11 mouse cellular contexts compared by ENCODE assay signal in the genomic region with DNA sequence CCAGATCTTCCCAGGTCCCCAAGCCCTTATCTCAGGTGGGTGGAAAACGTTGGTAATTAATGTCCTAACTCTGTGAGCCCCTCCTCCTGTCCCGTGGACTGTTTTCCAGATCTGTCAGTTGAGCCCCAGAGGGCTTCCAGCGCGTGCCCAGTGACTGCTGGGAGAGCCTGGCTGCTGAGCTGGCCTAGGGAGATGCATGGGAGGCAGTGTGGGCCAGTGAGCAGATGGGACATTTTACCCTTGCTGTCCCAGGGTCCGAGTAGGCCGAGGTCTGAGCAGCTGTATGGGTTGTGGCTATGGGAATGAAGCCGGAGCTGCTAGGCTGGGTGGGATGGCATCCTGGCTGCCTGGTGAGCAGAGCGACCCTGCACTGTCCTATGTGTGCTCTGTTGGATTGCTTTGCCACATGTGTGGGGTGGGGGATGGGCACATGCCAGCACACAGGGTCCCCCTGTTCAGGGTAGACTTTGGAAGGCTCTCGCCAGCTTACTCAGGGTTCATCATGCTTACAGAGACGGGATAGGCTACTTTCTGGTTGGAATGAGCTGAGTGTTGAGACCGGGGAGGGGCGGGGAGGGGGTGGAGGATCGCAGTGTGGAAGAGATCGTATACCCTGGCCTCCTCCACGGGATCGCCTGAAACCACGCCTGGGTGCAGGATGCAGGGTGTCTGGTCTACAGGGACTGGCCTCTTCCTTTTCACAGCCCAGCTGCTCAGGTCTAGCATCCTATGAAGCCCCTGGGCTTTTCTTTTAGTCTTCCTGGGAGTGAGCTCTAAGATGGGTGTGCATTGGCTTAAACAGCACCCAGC.
DNase-seq lines count a peak whose midpoint lies in the region; ATAC-seq and TF ChIP-seq lines count a peak whose summit lies in the region.
"Had no signal": no experiment of that assay in that cellular context is flagged by ENCODE, and none has a peak within 500 bp of the region (broad histone marks: within the 10 kb centered on the region; RNA-seq: fewer than 3 reads in every experiment).

No protein-coding gene starts in this region.

- peak overlapping the region; percentile 74 for H3K27ac ChIP-seq in forebrain, embryonic 10.5 days
- no peak overlapping the region for H3K27ac ChIP-seq in forebrain, postnatal 0 days (ENCODE audit: low read depth, low read length)
- H3K27ac ChIP-seq in kidney, postnatal 0 days, result peak overlapping the region; percentile 79
- H3K27ac ChIP-seq in MEL (ENCODE audit: control insufficient read depth, low read depth, low read length), result peak overlapping the region; percentile 92
- 0 out of 2 replicates have a peak overlapping the region, but pooled peaks have one; percentile 35 for H3K27ac ChIP-seq in intestine, postnatal 0 days (ENCODE audit: low read depth, low read length)

- no peaks in the 10 kb centered on the region for H3K27me3 ChIP-seq in forebrain, embryonic 10.5 days (ENCODE audit: poor library complexity, severe bottlenecking)
- H3K27me3 ChIP-seq in forebrain, postnatal 0 days (ENCODE audit: insufficient read depth, low read length), result no peaks in the 10 kb centered on the region
- no peaks in the 10 kb centered on the region for H3K27me3 ChIP-seq in kidney, postnatal 0 days (ENCODE audit: insufficient read depth, low read length)
- no peaks in the 10 kb centered on the region for H3K27me3 ChIP-seq in MEL (ENCODE audit: control insufficient read depth in 1 of 2, insufficient read depth in 2 of 2, low read length in 2 of 2)
- no peaks in the 10 kb centered on the region for H3K27me3 ChIP-seq in intestine, postnatal 0 days (replicated peaks; ENCODE audit: control insufficient read depth, insufficient read depth, low read length)

- no peaks in the 10 kb centered on the region for H3K9me3 ChIP-seq in forebrain, embryonic 10.5 days
- H3K9me3 ChIP-seq in forebrain, postnatal 0 days (ENCODE audit: low read length), result no peaks in the 10 kb centered on the region
- no peaks in the 10 kb centered on the region for H3K9me3 ChIP-seq in kidney, postnatal 0 days (replicated peaks; ENCODE audit: low read length)
- H3K9me3 ChIP-seq in MEL (replicated peaks; ENCODE audit: insufficient read depth, low read length), result no peaks in the 10 kb centered on the region
- no peaks in the 10 kb centered on the region for H3K9me3 ChIP-seq in intestine, postnatal 0 days (ENCODE audit: control insufficient read depth)

- 77% methylated on average over 17 of the region's 17 CpGs for WGBS in forebrain, embryonic 10.5 days
- WGBS in forebrain, postnatal 0 days, result 78% methylated on average over 17 of the region's 17 CpGs
- WGBS in kidney, postnatal 0 days, result 42% methylated on average over 17 of the region's 17 CpGs
- 65% methylated on average over 17 of the region's 17 CpGs for WGBS in intestine, postnatal 0 days

- no peak for TF ChIP-seq CTCF in forebrain, postnatal 0 days (IDR thresholded peaks at IDR 0.05; ENCODE audit: low read depth)
- no peak for TF ChIP-seq CTCF in kidney, postnatal 0 days (IDR thresholded peaks at IDR 0.05; ENCODE audit: low read depth)
- no peak for TF ChIP-seq CTCF in MEL (IDR thresholded peaks at IDR 0.05 in 2 of 3, conservative IDR thresholded peaks at IDR 0.05 in 1 of 3; ENCODE audit: control insufficient read depth in 1 of 3, insufficient read depth in 1 of 3, low read depth in 2 of 3, low read length in 3 of 3, poor library complexity in 1 of 3, severe bottlenecking in 1 of 3)
- no peak for TF ChIP-seq CTCF in intestine, postnatal 0 days (IDR thresholded peaks at IDR 0.05; ENCODE audit: low read depth)

- H3K36me3 ChIP-seq in forebrain, embryonic 10.5 days (replicated peaks), result peaks cover 22% of the 10 kb centered on the region
- H3K36me3 ChIP-seq in forebrain, postnatal 0 days (ENCODE audit: insufficient read depth), result no peaks in the 10 kb centered on the region
- H3K36me3 ChIP-seq in kidney, postnatal 0 days (ENCODE audit: insufficient read depth, low read length), result no peaks in the 10 kb centered on the region
- peaks cover 0 to 11% of the 10 kb centered on the region in 2 experiments; a peak in 1 of 4 replicates for H3K36me3 ChIP-seq in MEL (ENCODE audit: control insufficient read depth in 1 of 2, insufficient read depth in 2 of 2, low read length in 2 of 2)
- no peaks in the 10 kb centered on the region; the same call in 1 of the 2 replicates for H3K36me3 ChIP-seq in intestine, postnatal 0 days (ENCODE audit: control insufficient read depth, insufficient read depth)

- no peak for DNase-seq in forebrain, embryonic 10.5 days (ENCODE audit: extremely low spot score, low spot score)
- no peak for DNase-seq in forebrain, postnatal 0 days
- no peak for DNase-seq in kidney, postnatal 0 days (ENCODE audit: low spot score)
- DNase-seq in kidney, postnatal 36 days, result no peak
- no peak for DNase-seq in MEL (ENCODE audit: low read depth, low spot score)
- no peak for DNase-seq in cerebellum, postnatal 25 days
- DNase-seq: cerebellum, postnatal 36 days; spleen, adult 18-20 months had no signal

- 0 out of 4 replicates have a peak, but pooled peaks of 1 of the 2 experiments have one; percentile 23 for TF ChIP-seq POLR2A in MEL (IDR thresholded peaks at IDR 0.05; ENCODE audit: control insufficient read depth in 1 of 2, insufficient read depth in 1 of 2, low read depth in 1 of 2, low read length in 2 of 2, poor library complexity in 1 of 2)

- no peak overlapping the region for H3K9ac ChIP-seq in forebrain, postnatal 0 days
- H3K9ac ChIP-seq in kidney, postnatal 0 days (ENCODE audit: low read depth, low read length), result peak overlapping the region; percentile 5; the same call in 1 of the 2 replicates
- peak overlapping the region; percentile 75 for H3K9ac ChIP-seq in MEL (ENCODE audit: control insufficient read depth, low read depth, low read length, poor library complexity, severe bottlenecking)
- H3K9ac ChIP-seq in intestine, postnatal 0 days (ENCODE audit: low read depth, low read length), result 0 out of 2 replicates have a peak overlapping the region, but pooled peaks have one; percentile 3

- H3K4me1 ChIP-seq in forebrain, embryonic 10.5 days, result peaks cover 90% of the 10 kb centered on the region
- 0 out of 2 replicates have a peak, but pooled peaks cover 11% of the 10 kb centered on the region for H3K4me1 ChIP-seq in forebrain, postnatal 0 days (ENCODE audit: insufficient read depth)
- peaks cover 67% of the 10 kb centered on the region for H3K4me1 ChIP-seq in kidney, postnatal 0 days (replicated peaks; ENCODE audit: insufficient read depth, low read length)
- H3K4me1 ChIP-seq in MEL (ENCODE audit: control insufficient read depth in 1 of 2, insufficient read depth in 2 of 2, low read length in 2 of 2), result peaks cover 0 to 23% of the 10 kb centered on the region in 2 experiments; a peak in 3 of 4 replicates
- H3K4me1 ChIP-seq in intestine, postnatal 0 days (replicated peaks; ENCODE audit: control insufficient read depth, insufficient read depth, low read length), result peaks cover 36% of the 10 kb centered on the region

- no peak for ATAC-seq in forebrain, postnatal 0 days
- ATAC-seq in kidney, postnatal 0 days (replicated peaks; ENCODE audit: low FRiP score, low read depth), result no peak
- no peak for ATAC-seq in intestine, postnatal 0 days
- no peak for ATAC-seq in granulocyte monocyte progenitor cell, adult 5-6 weeks (replicated peaks; ENCODE audit: poor library complexity, severe bottlenecking)
- ATAC-seq: lung, postnatal 0 days had no signal

- TF ChIP-seq RAD21 in MEL (IDR thresholded peaks at IDR 0.05; ENCODE audit: low read depth, low read length), result no peak

- H3K4me3 ChIP-seq in forebrain, embryonic 10.5 days, result no peak overlapping the region
- H3K4me3 ChIP-seq in forebrain, postnatal 0 days (ENCODE audit: low read depth, low read length), result no peak overlapping the region
- no peak overlapping the region for H3K4me3 ChIP-seq in kidney, postnatal 0 days (replicated peaks; ENCODE audit: low read depth, low read length)
- peak overlapping the region; percentile 62 to 63 for H3K4me3 ChIP-seq in MEL (ENCODE audit: control insufficient read depth in 1 of 2, insufficient read depth in 1 of 2, low read depth in 2 of 2, low read length in 2 of 2)
- H3K4me3 ChIP-seq in intestine, postnatal 0 days (ENCODE audit: low read depth, low read length), result no peak overlapping the region

- no peak overlapping the region for H3K4me2 ChIP-seq in forebrain, postnatal 0 days (ENCODE audit: low read depth)
- H3K4me2 ChIP-seq in kidney, postnatal 0 days (ENCODE audit: low read length), result no peak overlapping the region
- H3K4me2 ChIP-seq in intestine, postnatal 0 days (replicated peaks; ENCODE audit: low read depth), result no peak overlapping the region

- peaks cover 17% of the 10 kb centered on the region for H3K79me2 ChIP-seq in MEL (ENCODE audit: control insufficient read depth, insufficient read depth, low read length, poor library complexity)

- TF ChIP-seq EP300 in MEL (IDR thresholded peaks at IDR 0.05; ENCODE audit: low read depth in 1 of 2, low read length in 2 of 2), result no peak

TF ChIP-seq in MEL, 35 proteins besides CTCF, POLR2A, EP300 and RAD21:
- peak; percentile 63 for TF ChIP-seq NRF1 (IDR thresholded peaks at IDR 0.05; ENCODE audit: insufficient read depth, low read depth, low read length, poor library complexity, severe bottlenecking)
- no peak for TF ChIP-seq SMC3 (IDR thresholded peaks at IDR 0.05; ENCODE audit: low read depth, low read length)
- no peak for TF ChIP-seq TAL1 (IDR thresholded peaks at IDR 0.05; ENCODE audit: low read length)
- TF ChIP-seq NELFE (IDR thresholded peaks at IDR 0.05; ENCODE audit: low read depth, low read length), result no peak

Comparison
In these comparisons a context has a peak if more than half of its experiments do, and no peak if none do; other contexts are left out.
1. H3K4me3 ChIP-seq: peak in MEL (2 of 2); none in forebrain, embryonic 10.5 days (single experiment), forebrain, postnatal 0 days (single experiment), kidney, postnatal 0 days (single experiment) and intestine, postnatal 0 days (single experiment).